Mouse (Mus musculus) liver, postnatal 0 days (tissue): ENCODE data around the gene Gm20388.

ENCODE experiments used
- CTCF ChIP-seq: sonication (generic); IDR thresholded peaks from 2 replicates; pipeline ENCODE4 v1.5.1; 2016; ENCODE audit warnings: antibody characterized with exemption, low read depth
- EP300 ChIP-seq: IDR thresholded peaks from 2 replicates; pipeline ENCODE4 v1.6.1; 2016; ENCODE audit warnings: antibody characterized with exemption, low read depth, mild to moderate bottlenecking

- TF ChIP-seq CTCF (no peak), EP300 (no peak)
These were observed 2992.4 kb downstream of the Gm20388 start for GRCm38 (mm10) chr8:122903002-122903401.
